Mouse (Mus musculus): ENCODE data around the gene Ankdd1b.

Gene Ankdd1b

GRCm38 (mm10) chr13:96470957-96471356, at the start of gene Ankdd1b:
Gene Ankdd1b, minus strand, starts transcription at chr13:96471198.
- no peak for DNase-seq (ENCODE audit: low spot score in 2 of 2)

- no peak for DNase-seq (ENCODE audit: low spot score in 2 of 2)
Observed at GRCm38 (mm10) chr13:96517335-96517734, 46.3 kb upstream of the Ankdd1b start.

GRCm38 (mm10) chr13:96516249-96516648, 45.3 kb upstream of the Ankdd1b start:
- no peak for DNase-seq (ENCODE audit: low spot score in 2 of 2)

- DNase-seq (ENCODE audit: low spot score in 2 of 2) = no peak
Observed at GRCm38 (mm10) chr13:96514154-96514942, 43.4 kb upstream of the Ankdd1b start.

GRCm38 (mm10) chr13:96511893-96512292, 40.9 kb upstream of the Ankdd1b start:
- DNase-seq (ENCODE audit: low spot score in 2 of 2) = no peak

GRCm38 (mm10) chr13:96511262-96511661, 40.3 kb upstream of the Ankdd1b start:
- DNase-seq (ENCODE audit: low spot score in 2 of 2) = no peak

- no peak for DNase-seq (ENCODE audit: low spot score in 2 of 2)
Observed at GRCm38 (mm10) chr13:96510635-96511034, 39.6 kb upstream of the Ankdd1b start.

- DNase-seq (ENCODE audit: low spot score in 2 of 2) = no peak
Observed at GRCm38 (mm10) chr13:96507541-96507940, 36.5 kb upstream of the Ankdd1b start.

- no peak for DNase-seq (ENCODE audit: low spot score in 2 of 2)
Observed at GRCm38 (mm10) chr13:96506313-96506712, 35.3 kb upstream of the Ankdd1b start.

- no peak for DNase-seq (ENCODE audit: low spot score in 2 of 2)
Observed at GRCm38 (mm10) chr13:96505661-96506060, 34.7 kb upstream of the Ankdd1b start.

- DNase-seq (ENCODE audit: low spot score in 2 of 2) = no peak
Observed at GRCm38 (mm10) chr13:96499891-96500290, 28.9 kb upstream of the Ankdd1b start.

- DNase-seq (ENCODE audit: low spot score in 2 of 2) = no peak
Observed at GRCm38 (mm10) chr13:96496630-96497029, 25.6 kb upstream of the Ankdd1b start.

- no peak for DNase-seq (ENCODE audit: low spot score in 2 of 2)
Observed at GRCm38 (mm10) chr13:96490433-96490832, 19.4 kb upstream of the Ankdd1b start, which contains the start of gene Gm17622. Gene Gm17622, plus strand, starts transcription at chr13:96490733.

GRCm38 (mm10) chr13:96487968-96488367, 17.0 kb upstream of the Ankdd1b start:
- no peak for DNase-seq (ENCODE audit: low spot score in 2 of 2)

GRCm38 (mm10) chr13:96487230-96487629, 16.2 kb upstream of the Ankdd1b start:
- no peak for DNase-seq (ENCODE audit: low spot score in 2 of 2)

GRCm38 (mm10) chr13:96478991-96479390, 8.0 kb upstream of the Ankdd1b start:
- DNase-seq (ENCODE audit: low spot score in 2 of 2) = no peak

GRCm38 (mm10) chr13:96477226-96477625, 6.2 kb upstream of the Ankdd1b start:
- no peak for DNase-seq (ENCODE audit: low spot score in 2 of 2)

GRCm38 (mm10) chr13:96470556-96470955, 442 bp downstream of the Ankdd1b start:
- DNase-seq (ENCODE audit: low spot score in 2 of 2) = no peak

GRCm38 (mm10) chr13:96468678-96469077, 2.3 kb downstream of the Ankdd1b start:
- DNase-seq (ENCODE audit: low spot score in 2 of 2) = no peak

GRCm38 (mm10) chr13:96465315-96465714, 5.7 kb downstream of the Ankdd1b start:
- no peak for DNase-seq (ENCODE audit: low spot score in 2 of 2)

- no peak for DNase-seq (ENCODE audit: low spot score in 2 of 2)
Observed at GRCm38 (mm10) chr13:96462644-96463043, 8.4 kb downstream of the Ankdd1b start.

GRCm38 (mm10) chr13:96458606-96459005, 12.4 kb downstream of the Ankdd1b start:
- DNase-seq (ENCODE audit: low spot score in 2 of 2) = no peak

- DNase-seq (ENCODE audit: low spot score in 2 of 2) = no peak
Observed at GRCm38 (mm10) chr13:96458018-96458417, 13.0 kb downstream of the Ankdd1b start.

GRCm38 (mm10) chr13:96457566-96457965, 13.4 kb downstream of the Ankdd1b start:
- no peak for DNase-seq (ENCODE audit: low spot score in 2 of 2)
